Mouse (Mus musculus): ENCODE data around the gene P4ha3. TPM values are rescaled to one million over a fixed set of nuclear protein-coding genes. Genes with fewer than 3 reads are reported as not detected.
"Not testable (repeated sequence)": the region's sequence is repeated elsewhere in the genome, so short reads cannot be mapped to it uniquely, and the experiment has no call there.

Gene P4ha3
- polyA plus RNA-seq (2014; fragmentation: Nextera tagmentation; extraction: Ambion mirVana): 7.4 and 9.6 TPM in 2 replicates

GRCm38 (mm10) chr7:100285383-100285782 lies at the start of gene P4ha3:
TSS of gene P4ha3 (plus strand) at chr7:100285520.
- H3K27ac ChIP-seq (ENCODE audit: low read depth, low read length): no peak within 1 kb of the TSS
- H3K27me3 ChIP-seq (ENCODE audit: control insufficient read depth, insufficient read depth, low read length): peaks cover 2% of the 10 kb centered on the region
- peak within 1 kb of the TSS; percentile 50 for H3K4me3 ChIP-seq (ENCODE audit: low read depth, low read length)
- H3K36me3 ChIP-seq (ENCODE audit: control insufficient read depth, insufficient read depth, low read length): no peaks in the 10 kb centered on the region
- WGBS: under 1% methylated on average over 49 of the region's 53 CpGs
- peak within 1 kb of the TSS; percentile 67 for H3K9ac ChIP-seq (ENCODE audit: low read depth, low read length)
- H3K4me1 ChIP-seq (replicated peaks; ENCODE audit: control insufficient read depth, insufficient read depth, low read length): no peaks in the 10 kb centered on the region
- H3K4me2 ChIP-seq (replicated peaks; ENCODE audit: low read depth, low read length): peak within 1 kb of the TSS; percentile 96
- ATAC-seq (ENCODE audit: low FRiP score) (peak; percentile 49; the same call in 1 of the 2 replicates), DNase-seq (ENCODE audit: low spot score) (peak; percentile 48)
- no peaks in the 10 kb centered on the region for H3K9me3 ChIP-seq (ENCODE audit: control insufficient read depth, low read length)

- H3K4me1 ChIP-seq (replicated peaks; ENCODE audit: control insufficient read depth, insufficient read depth, low read length): no peaks in the 10 kb centered on the region
- no peaks in the 10 kb centered on the region for H3K27me3 ChIP-seq (ENCODE audit: control insufficient read depth, insufficient read depth, low read length)
- H3K4me2 ChIP-seq (replicated peaks; ENCODE audit: low read depth, low read length): no peak overlapping the region
- H3K4me3 ChIP-seq (ENCODE audit: low read depth, low read length): no peak overlapping the region
- DNase-seq (ENCODE audit: low spot score) (no peak), ATAC-seq (ENCODE audit: low FRiP score) (no peak)
- no peaks in the 10 kb centered on the region for H3K9me3 ChIP-seq (ENCODE audit: control insufficient read depth, low read length)
- no peak overlapping the region for H3K9ac ChIP-seq (ENCODE audit: low read depth, low read length)
- no peak overlapping the region for H3K27ac ChIP-seq (ENCODE audit: low read depth, low read length)
- H3K36me3 ChIP-seq (ENCODE audit: control insufficient read depth, insufficient read depth, low read length): no peaks in the 10 kb centered on the region
- WGBS: 89% methylated on average over 1 of the region's 1 CpGs
These were observed 47.0 kb upstream of the P4ha3 start for GRCm38 (mm10) chr7:100238271-100238670.

GRCm38 (mm10) chr7:100240601-100241000 lies 44.7 kb upstream of the P4ha3 start:
- Histone ChIP-seq H3K9ac (ENCODE audit: low read depth, low read length) (no peak overlapping the region), H3K36me3 (ENCODE audit: control insufficient read depth, insufficient read depth, low read length) (no peaks in the 10 kb centered on the region), H3K9me3 (ENCODE audit: control insufficient read depth, low read length) (no peaks in the 10 kb centered on the region), H3K4me2 (replicated peaks; ENCODE audit: low read depth, low read length) (no peak overlapping the region), H3K27me3 (ENCODE audit: control insufficient read depth, insufficient read depth, low read length) (no peaks in the 10 kb centered on the region), H3K4me3 (ENCODE audit: low read depth, low read length) (no peak overlapping the region), H3K27ac (ENCODE audit: low read depth, low read length) (no peak overlapping the region), H3K4me1 (replicated peaks; ENCODE audit: control insufficient read depth, insufficient read depth, low read length) (no peaks in the 10 kb centered on the region)
- no peak for ATAC-seq (ENCODE audit: low FRiP score)
- DNase-seq (ENCODE audit: low spot score): no peak
- WGBS: 87% methylated on average over 2 of the region's 2 CpGs

- Histone ChIP-seq H3K9ac (ENCODE audit: low read depth, low read length) (no peak overlapping the region), H3K36me3 (ENCODE audit: control insufficient read depth, insufficient read depth, low read length) (no peaks in the 10 kb centered on the region), H3K27me3 (ENCODE audit: control insufficient read depth, insufficient read depth, low read length) (no peaks in the 10 kb centered on the region), H3K27ac (ENCODE audit: low read depth, low read length) (no peak overlapping the region), H3K4me1 (replicated peaks; ENCODE audit: control insufficient read depth, insufficient read depth, low read length) (no peaks in the 10 kb centered on the region), H3K4me3 (ENCODE audit: low read depth, low read length) (no peak overlapping the region), H3K4me2 (replicated peaks; ENCODE audit: low read depth, low read length) (no peak overlapping the region), H3K9me3 (ENCODE audit: control insufficient read depth, low read length) (no peaks in the 10 kb centered on the region)
- no peak for ATAC-seq (ENCODE audit: low FRiP score)
- 74% methylated on average over 1 of the region's 1 CpGs for WGBS
- no peak for DNase-seq (ENCODE audit: low spot score)
These were observed 42.3 kb upstream of the P4ha3 start for GRCm38 (mm10) chr7:100243007-100243406.

GRCm38 (mm10) chr7:100244225-100244624 lies 41.1 kb upstream of the P4ha3 start:
- H3K27ac ChIP-seq (ENCODE audit: low read depth, low read length): no peak overlapping the region
- no peaks in the 10 kb centered on the region for H3K27me3 ChIP-seq (ENCODE audit: control insufficient read depth, insufficient read depth, low read length)
- H3K4me2 ChIP-seq (replicated peaks; ENCODE audit: low read depth, low read length): no peak overlapping the region
- H3K36me3 ChIP-seq (ENCODE audit: control insufficient read depth, insufficient read depth, low read length): no peaks in the 10 kb centered on the region
- H3K4me3 ChIP-seq (ENCODE audit: low read depth, low read length): no peak overlapping the region
- DNase-seq (ENCODE audit: low spot score) (no peak), ATAC-seq (ENCODE audit: low FRiP score) (no peak)
- 93% methylated on average over 4 of the region's 4 CpGs for WGBS
- no peaks in the 10 kb centered on the region for H3K4me1 ChIP-seq (replicated peaks; ENCODE audit: control insufficient read depth, insufficient read depth, low read length)
- no peak overlapping the region for H3K9ac ChIP-seq (ENCODE audit: low read depth, low read length)
- no peaks in the 10 kb centered on the region for H3K9me3 ChIP-seq (ENCODE audit: control insufficient read depth, low read length)

GRCm38 (mm10) chr7:100245176-100245575 lies 40.1 kb upstream of the P4ha3 start:
- 92% methylated on average over 3 of the region's 3 CpGs for WGBS
- H3K4me1 ChIP-seq (replicated peaks; ENCODE audit: control insufficient read depth, insufficient read depth, low read length): no peaks in the 10 kb centered on the region
- no peaks in the 10 kb centered on the region for H3K9me3 ChIP-seq (ENCODE audit: control insufficient read depth, low read length)
- no peak overlapping the region for H3K4me3 ChIP-seq (ENCODE audit: low read depth, low read length)
- ATAC-seq (ENCODE audit: low FRiP score) (no peak), DNase-seq (ENCODE audit: low spot score) (no peak)
- no peak overlapping the region for H3K9ac ChIP-seq (ENCODE audit: low read depth, low read length)
- no peak overlapping the region for H3K27ac ChIP-seq (ENCODE audit: low read depth, low read length)
- no peak overlapping the region for H3K4me2 ChIP-seq (replicated peaks; ENCODE audit: low read depth, low read length)
- no peaks in the 10 kb centered on the region for H3K27me3 ChIP-seq (ENCODE audit: control insufficient read depth, insufficient read depth, low read length)
- H3K36me3 ChIP-seq (ENCODE audit: control insufficient read depth, insufficient read depth, low read length): no peaks in the 10 kb centered on the region

- Histone ChIP-seq H3K36me3 (ENCODE audit: control insufficient read depth, insufficient read depth, low read length) (peaks cover 4% of the 10 kb centered on the region; the same call in 1 of the 2 replicates), H3K27ac (ENCODE audit: low read depth, low read length) (no peak overlapping the region), H3K4me1 (replicated peaks; ENCODE audit: control insufficient read depth, insufficient read depth, low read length) (no peaks in the 10 kb centered on the region), H3K27me3 (ENCODE audit: control insufficient read depth, insufficient read depth, low read length) (no peaks in the 10 kb centered on the region), H3K4me2 (replicated peaks; ENCODE audit: low read depth, low read length) (no peak overlapping the region), H3K9me3 (ENCODE audit: control insufficient read depth, low read length) (no peaks in the 10 kb centered on the region), H3K4me3 (ENCODE audit: low read depth, low read length) (no peak overlapping the region), H3K9ac (ENCODE audit: low read depth, low read length) (no peak overlapping the region)
- DNase-seq (ENCODE audit: low spot score) (no peak), ATAC-seq (ENCODE audit: low FRiP score) (no peak)
- 90% methylated on average over 5 of the region's 5 CpGs for WGBS
These were observed 34.7 kb upstream of the P4ha3 start for GRCm38 (mm10) chr7:100250667-100251066.

- Histone ChIP-seq H3K36me3 (ENCODE audit: control insufficient read depth, insufficient read depth, low read length) (no peaks in the 10 kb centered on the region), H3K4me1 (replicated peaks; ENCODE audit: control insufficient read depth, insufficient read depth, low read length) (no peaks in the 10 kb centered on the region)
These were observed 23.0 kb upstream of the P4ha3 start for GRCm38 (mm10) chr7:100262350-100262749.

GRCm38 (mm10) chr7:100264934-100265333 lies 20.4 kb upstream of the P4ha3 start:
- not testable (repeated sequence) for H3K36me3 ChIP-seq (ENCODE audit: control insufficient read depth, insufficient read depth, low read length); H3K27ac ChIP-seq (ENCODE audit: low read depth, low read length); H3K4me3 ChIP-seq (ENCODE audit: low read depth, low read length); H3K4me1 ChIP-seq (replicated peaks; ENCODE audit: control insufficient read depth, insufficient read depth, low read length); H3K27me3 ChIP-seq (ENCODE audit: control insufficient read depth, insufficient read depth, low read length); H3K4me2 ChIP-seq (replicated peaks; ENCODE audit: low read depth, low read length); H3K9me3 ChIP-seq (ENCODE audit: control insufficient read depth, low read length); H3K9ac ChIP-seq (ENCODE audit: low read depth, low read length); DNase-seq (ENCODE audit: low spot score); ATAC-seq (ENCODE audit: low FRiP score)
- WGBS: 59% methylated on average over 15 of the region's 17 CpGs

More at GRCm38 (mm10) chr7:100262350-100262749, 23.0 kb upstream of the P4ha3 start:
- DNase-seq (ENCODE audit: low spot score) (no peak), ATAC-seq (ENCODE audit: low FRiP score) (no peak)
- Histone ChIP-seq H3K4me2 (replicated peaks; ENCODE audit: low read depth, low read length) (no peak overlapping the region), H3K9ac (ENCODE audit: low read depth, low read length) (no peak overlapping the region), H3K4me3 (ENCODE audit: low read depth, low read length) (no peak overlapping the region), H3K9me3 (ENCODE audit: control insufficient read depth, low read length) (no peaks in the 10 kb centered on the region), H3K27ac (ENCODE audit: low read depth, low read length) (no peak overlapping the region), H3K27me3 (ENCODE audit: control insufficient read depth, insufficient read depth, low read length) (no peaks in the 10 kb centered on the region)
- WGBS: 81% methylated on average over 3 of the region's 3 CpGs
